Mouse (Mus musculus) hindbrain, embryonic 14.5 days (tissue): ENCODE measurements around the gene Fam161b. TPM values are rescaled to one million over a fixed set of nuclear protein-coding genes. Genes with fewer than 3 reads are reported as not detected.

Experiments used
- ATAC-seq: fragments of 200-750 bp; cut with Nextera tagmentation; 2 replicates; pipeline ENCODE4 v1.8.0; 2017; ENCODE audit warnings: moderate number of reproducible peaks, mild to moderate bottlenecking, moderate TSS enrichment, moderate library complexity; ENCODE audit not compliant: low FRiP score
- DNase-seq: peaks from one replicate; pipeline ENCODE4 v3.0.0-alpha.2; 2015; ENCODE audit warnings: low spot score
- H3K27ac ChIP-seq: fragments of 300-500 bp; sonication (generic); 2 replicates; pipeline ENCODE4 v1.5.1; 2014; ENCODE audit warnings: mild to moderate bottlenecking, moderate library complexity
- H3K27me3 ChIP-seq: fragments of 300-500 bp; sonication (generic); 2 replicates; pipeline ENCODE4 v1.6.1; 2014; ENCODE audit warnings: mild to moderate bottlenecking, low read length, mixed read lengths; ENCODE audit not compliant: control insufficient read depth, insufficient read depth
- H3K36me3 ChIP-seq: fragments of 300-500 bp; sonication (generic); replicated peaks from 2 replicates; pipeline ENCODE4 v1.6.1; 2014; ENCODE audit not compliant: control insufficient read depth, insufficient read depth
- H3K4me1 ChIP-seq: fragments of 300-500 bp; sonication (generic); replicated peaks from 2 replicates; pipeline ENCODE4 v1.6.1; 2014; ENCODE audit warnings: antibody characterized with exemption, low read length, mixed read lengths; ENCODE audit not compliant: control insufficient read depth, insufficient read depth
- H3K4me2 ChIP-seq: fragments of 300-500 bp; sonication (generic); replicated peaks from 2 replicates; pipeline ENCODE4 v1.6.1; 2014; ENCODE audit warnings: mild to moderate bottlenecking, moderate library complexity
- H3K4me3 ChIP-seq: fragments of 300-500 bp; sonication (generic); replicated peaks from 2 replicates; pipeline ENCODE4 v1.5.1; 2014; ENCODE audit warnings: mild to moderate bottlenecking, low read length
- H3K9ac ChIP-seq: fragments of 300-500 bp; sonication (generic); 2 replicates; pipeline ENCODE4 v1.6.1; 2014
- H3K9me3 ChIP-seq: fragments of 300-500 bp; sonication (generic); 2 replicates; pipeline ENCODE4 v1.6.1; 2016; ENCODE audit warnings: low read length; ENCODE audit not compliant: control insufficient read depth
- WGBS: fragments of 180-500 bp; shearing (Covaris S2); extraction: QIAGEN DNeasy Blood & Tissue Kit; methylation state at CpG from one replicate; pipeline ENCODE4 v1.1.7; 2014; 5-methylcytosine and 5-hydroxymethylcytosine counted together
- polyA plus RNA-seq: library from polyadenylated mRNA; unstranded; fragments of >200 nt; fragmentation: Nextera tagmentation; extraction: Ambion mirVana; gene quantifications from 2 replicates; pipeline ENCODE4 v1.2.1, GENCODE M21; 2014

The Fam161b gene
- polyA plus RNA-seq, 1 experiment from 2014 or later = 15.3 TPM

DNA sequence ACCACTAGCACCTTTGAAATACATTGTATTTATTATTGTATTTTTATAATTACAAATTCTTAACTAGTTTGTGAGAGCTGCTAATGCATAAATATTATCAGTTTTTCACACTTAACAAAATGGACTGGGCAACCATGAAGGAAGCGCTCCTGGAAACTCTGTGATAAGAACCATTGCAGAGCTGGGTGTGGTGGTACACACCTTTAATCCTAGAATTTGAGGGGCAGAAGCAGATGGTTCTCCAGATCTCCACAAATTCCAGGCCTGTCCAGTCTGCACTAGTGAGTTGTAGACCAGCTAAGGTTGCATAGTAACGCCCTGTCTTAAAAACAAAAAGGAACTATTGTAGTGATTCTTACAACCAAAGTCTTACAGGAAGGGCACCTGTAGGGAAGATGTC, 62.4 kb downstream of the Fam161b start:
- no peaks in the 10 kb centered on the region for H3K27me3 ChIP-seq
- no peaks in the 10 kb centered on the region for H3K9me3 ChIP-seq
- ATAC-seq (no peak), DNase-seq (no peak)
- H3K27ac ChIP-seq = no peak overlapping the region
- no peak overlapping the region for H3K4me2 ChIP-seq
- H3K9ac ChIP-seq = no peak overlapping the region
- H3K4me3 ChIP-seq = no peak overlapping the region
- H3K4me1 ChIP-seq = no peaks in the 10 kb centered on the region
- WGBS = 96% methylated on average over 2 of the region's 2 CpGs
- peaks cover 56% of the 10 kb centered on the region for H3K36me3 ChIP-seq

DNA sequence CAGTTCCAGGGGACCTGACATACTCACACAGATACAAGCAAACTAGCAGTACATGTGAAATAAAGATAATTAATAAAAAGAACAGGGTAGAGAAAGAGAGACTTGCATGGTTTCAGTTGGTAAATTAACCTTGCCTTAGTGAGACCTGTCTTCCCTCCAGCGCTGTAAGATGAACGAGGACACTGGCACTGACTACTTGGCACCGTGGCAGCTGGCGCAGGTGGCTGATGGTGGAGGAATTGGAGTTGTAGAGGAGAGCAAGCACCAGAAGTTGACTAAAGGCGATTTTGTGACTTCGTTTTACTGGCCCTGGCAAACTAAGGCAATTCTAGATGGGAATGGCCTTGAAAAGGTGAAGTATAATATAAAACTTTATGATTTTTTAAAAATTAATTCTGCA, 63.8 kb downstream of the Fam161b start:
- H3K9ac ChIP-seq = no peak overlapping the region
- DNase-seq (no peak), ATAC-seq (no peak)
- H3K4me2 ChIP-seq = no peak overlapping the region
- H3K9me3 ChIP-seq = no peaks in the 10 kb centered on the region
- H3K27ac ChIP-seq = no peak overlapping the region
- H3K4me3 ChIP-seq = no peak overlapping the region
- WGBS = 93% methylated on average over 6 of the region's 6 CpGs
- peaks cover 60% of the 10 kb centered on the region for H3K36me3 ChIP-seq
- no peaks in the 10 kb centered on the region for H3K4me1 ChIP-seq
- no peaks in the 10 kb centered on the region for H3K27me3 ChIP-seq

Other genes with a start within 250 kb of the Fam161b start
- gene Dnal1, start 247.5 kb downstream of the Fam161b start, polyA plus RNA-seq = 6.3 and 7.3 TPM in 2 replicates
- 3.2 and 4.1 TPM in 2 replicates for gene Pnma1, start 213.3 kb downstream of the Fam161b start, polyA plus RNA-seq
- gene Elmsan1, start 143.0 kb downstream of the Fam161b start, polyA plus RNA-seq = 4.4 and 4.8 TPM in 2 replicates
- 15.4 and 18.2 TPM in 2 replicates for gene Ptgr2, start 76.6 kb downstream of the Fam161b start, polyA plus RNA-seq
- gene Zfp410, start 45.0 kb downstream of the Fam161b start, polyA plus RNA-seq = 62.5 and 67.6 TPM in 2 replicates
- 40.1 and 41.5 TPM in 2 replicates for gene Coq6, start 176 bp downstream of the Fam161b start, polyA plus RNA-seq
- 11.3 and 13.6 TPM in 2 replicates for gene Entpd5, start 47.2 kb upstream of the Fam161b start, polyA plus RNA-seq
- gene Bbof1, start 47.2 kb upstream of the Fam161b start, polyA plus RNA-seq = 2.6 and 3.0 TPM in 2 replicates
- gene Rnf113a2, start 55.4 kb upstream of the Fam161b start, polyA plus RNA-seq = 22.0 and 23.8 TPM in 2 replicates
- 37.9 and 38.3 TPM in 2 replicates for gene Aldh6a1, start 89.2 kb upstream of the Fam161b start, polyA plus RNA-seq
- 30.4 and 34.3 TPM in 2 replicates for gene Lin52, start 89.6 kb upstream of the Fam161b start, polyA plus RNA-seq
- gene Vsx2, start 207.9 kb upstream of the Fam161b start, polyA plus RNA-seq = 4.8 and 5.0 TPM in 2 replicates